Mouse (Mus musculus) small intestine, adult 2 months (tissue): Measurements from ENCODE around the gene Slc22a21.

Experiments
- CTCF ChIP-seq: fragments of 200-500 bp; IDR thresholded peaks from 2 replicates; pipeline ENCODE4 v1.5.1; 2012; ENCODE audit warnings: low read depth, mild to moderate bottlenecking, control low read depth, inconsistent platforms, low read length, moderate library complexity, mixed read lengths; ENCODE audit not compliant: insufficient replicate concordance, insufficient read length; ENCODE audit errors: extremely low read depth
- POLR2A ChIP-seq: fragments of 200-500 bp; IDR thresholded peaks from 2 replicates; pipeline ENCODE4 v1.6.1; 2012; ENCODE audit warnings: low read depth, mild to moderate bottlenecking, control low read depth, inconsistent platforms, low read length, moderate library complexity

DNA sequence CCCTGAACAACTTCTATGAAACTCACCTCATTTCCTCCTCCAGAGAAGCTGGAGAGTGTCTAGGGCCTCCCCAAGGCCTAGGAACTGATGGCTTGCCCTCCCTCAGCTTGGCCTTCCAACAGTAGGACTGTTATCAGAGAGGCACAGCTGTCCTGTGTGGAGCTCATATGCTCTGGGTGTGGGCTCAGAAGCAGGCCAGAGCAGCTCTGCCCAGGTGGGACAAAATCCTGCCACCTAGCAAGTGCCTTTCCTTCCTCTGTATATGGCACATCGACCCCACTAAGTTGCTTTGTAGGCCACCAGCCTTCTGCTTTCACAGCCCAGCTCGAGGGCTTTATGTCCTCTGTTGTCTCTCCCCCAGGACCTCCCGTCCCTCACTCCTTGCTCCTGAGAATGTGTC is 24.6 kb upstream of the Slc22a21 start:
- TF ChIP-seq POLR2A (no peak), CTCF (no peak)
